In the genomic region with DNA sequence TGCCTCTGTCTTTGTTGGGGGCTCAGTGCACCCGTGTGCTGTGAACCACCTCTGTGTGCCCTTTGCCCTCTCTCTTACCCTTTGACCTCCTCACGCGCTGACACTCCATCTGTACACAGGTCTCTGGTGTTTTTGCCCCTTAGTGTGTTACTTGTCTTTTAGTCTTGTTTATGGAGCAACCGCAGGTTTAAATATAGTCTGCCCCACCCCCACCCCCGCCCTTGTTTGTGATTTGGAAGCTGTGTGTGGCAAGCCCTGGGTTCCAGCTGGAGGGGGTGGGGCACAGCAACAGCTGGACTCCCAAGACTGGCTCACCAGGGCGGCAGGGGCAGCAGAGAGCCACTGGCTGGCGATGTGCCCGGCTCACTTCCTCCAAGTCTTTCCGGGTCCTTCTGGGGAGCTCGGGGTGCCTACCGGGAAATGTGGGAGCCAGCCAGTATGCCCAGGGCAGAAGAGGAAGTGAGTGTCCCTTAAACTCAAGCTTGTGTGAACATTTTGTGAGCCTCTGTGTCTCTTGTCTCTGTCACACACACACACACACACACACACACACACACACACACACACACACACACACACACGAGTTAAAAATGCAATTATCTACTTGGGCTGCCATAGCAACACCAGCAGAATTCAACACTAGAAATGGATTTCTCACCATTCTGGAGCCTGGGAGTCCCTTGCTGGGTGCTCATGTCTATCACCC, we compare ENCODE assay signal across 9 mouse cellular contexts. TPM values are rescaled to one million over a fixed set of nuclear protein-coding genes. Genes with fewer than 3 reads are reported as not detected.
DNase-seq lines count a peak whose midpoint lies in the region; ATAC-seq and TF ChIP-seq lines count a peak whose summit lies in the region.
"Had no signal": no experiment of that assay in that cellular context is flagged by ENCODE, and none has a peak within 500 bp of the region (broad histone marks: within the 10 kb centered on the region; RNA-seq: fewer than 3 reads in every experiment).

No protein-coding gene starts in this region.

- TF ChIP-seq CTCF in olfactory bulb, adult 2 months (IDR thresholded peaks at IDR 0.05; ENCODE audit: insufficient read depth, low read depth, low read length) = peak; percentile 28; the same call in 1 of the 2 replicates

- no peak overlapping the region for H3K27ac ChIP-seq in hindbrain, embryonic 13.5 days
- peak overlapping the region; percentile 7 for H3K27ac ChIP-seq in lung, embryonic 15.5 days
- H3K27ac ChIP-seq in olfactory bulb, adult 2 months (ENCODE audit: insufficient read depth, low read depth, low read length) = peak overlapping the region; percentile 86

- peak; percentile 24 to 39 for DNase-seq in urinary bladder, adult 18-20 months (ENCODE audit: low spot score in 2 of 2)
- DNase-seq in urinary bladder, postnatal 10 days (ENCODE audit: low spot score) = no peak
- DNase-seq in frontal cortex, postnatal 36 days (ENCODE audit: low spot score in 2 of 2) = peak; percentile 33
- peak; percentile 70 to 72 for DNase-seq in layer of hippocampus, postnatal 10 days (ENCODE audit: low spot score in 2 of 2)
- peak; percentile 24 to 41 for DNase-seq in thymus, postnatal 36 days

- peaks cover 13% of the 10 kb centered on the region for H3K4me1 ChIP-seq in hindbrain, embryonic 13.5 days (replicated peaks)
- H3K4me1 ChIP-seq in lung, embryonic 15.5 days = peaks cover 14% of the 10 kb centered on the region
- peaks cover 13% of the 10 kb centered on the region for H3K4me1 ChIP-seq in olfactory bulb, adult 2 months (ENCODE audit: control insufficient read depth, insufficient read depth, low read length)

- no peak overlapping the region for H3K4me3 ChIP-seq in hindbrain, embryonic 13.5 days
- H3K4me3 ChIP-seq in lung, embryonic 15.5 days = no peak overlapping the region
- no peak overlapping the region for H3K4me3 ChIP-seq in olfactory bulb, adult 2 months (ENCODE audit: insufficient read depth, low read depth, low read length)

- WGBS in hindbrain, embryonic 13.5 days = 21% methylated on average over 8 of the region's 12 CpGs
- WGBS in lung, embryonic 15.5 days = 2% methylated on average over 12 of the region's 12 CpGs
- 4% methylated on average over 12 of the region's 12 CpGs for WGBS in olfactory bulb, adult 2 months

- no peaks in the 10 kb centered on the region for H3K36me3 ChIP-seq in hindbrain, embryonic 13.5 days
- no peaks in the 10 kb centered on the region for H3K36me3 ChIP-seq in lung, embryonic 15.5 days

- ATAC-seq in hindbrain, embryonic 13.5 days (ENCODE audit: low FRiP score) = 0 out of 2 replicates have a peak, but pooled peaks have one; percentile 10
- ATAC-seq in lung, embryonic 15.5 days (ENCODE audit: borderline replicate concordance, extremely low read depth, low FRiP score, low TSS enrichment) = peak; percentile 77
- ATAC-seq: Patski had no signal

- no peaks in the 10 kb centered on the region for H3K9me3 ChIP-seq in hindbrain, embryonic 13.5 days
- no peaks in the 10 kb centered on the region for H3K9me3 ChIP-seq in lung, embryonic 15.5 days

- H3K4me2 ChIP-seq in hindbrain, embryonic 13.5 days = 0 out of 2 replicates have a peak overlapping the region, but pooled peaks have one; percentile 15
- peak overlapping the region; percentile 29 for H3K4me2 ChIP-seq in lung, embryonic 15.5 days

- TF ChIP-seq POLR2A in olfactory bulb, adult 2 months (IDR thresholded peaks at IDR 0.05; ENCODE audit: insufficient read depth, low read depth, low read length) = no peak

- 0 out of 2 replicates have a peak overlapping the region, but pooled peaks have one; percentile 13 for H3K9ac ChIP-seq in hindbrain, embryonic 13.5 days
- H3K9ac ChIP-seq in lung, embryonic 15.5 days = no peak overlapping the region

- no peaks in the 10 kb centered on the region for H3K27me3 ChIP-seq in hindbrain, embryonic 13.5 days
- no peaks in the 10 kb centered on the region for H3K27me3 ChIP-seq in lung, embryonic 15.5 days
- H3K27me3 ChIP-seq: Patski had no signal

RNA-seq across cellular contexts. Expression of gene Trim63, which starts 7.4 kb away (rescaled TPM):
- polyA plus RNA-seq in hindbrain, embryonic 13.5 days (2015; fragmentation: Nextera tagmentation; extraction: Ambion mirVana) = 0.38 and 0.51 TPM in 2 replicates
- total RNA-seq in layer of hippocampus, postnatal 10 days (2021) = under 1 TPM; 0.25 to 0.71 TPM
- 3.3 and 4.3 TPM in 2 replicates for polyA plus RNA-seq in lung, embryonic 15.5 days (2015; fragmentation: Nextera tagmentation; extraction: Ambion mirVana)
- not detected in 2 replicates for polyA plus RNA-seq in olfactory bulb, adult 2 months (2012; ENCODE audit: insufficient read depth, insufficient read length, low replicate concordance, missing spikeins)

RNA-seq across cellular contexts. Expression of gene Pdik1l, which starts 19.8 kb away (rescaled TPM):
- 35.0 and 37.3 TPM in 2 replicates for polyA plus RNA-seq in hindbrain, embryonic 13.5 days (2015; fragmentation: Nextera tagmentation; extraction: Ambion mirVana)
- 10 to 100 TPM; 18.6 to 24.4 TPM for total RNA-seq in layer of hippocampus, postnatal 10 days (2021)
- 21.0 and 23.2 TPM in 2 replicates for polyA plus RNA-seq in lung, embryonic 15.5 days (2015; fragmentation: Nextera tagmentation; extraction: Ambion mirVana)
- not detected in 2 replicates for polyA plus RNA-seq in olfactory bulb, adult 2 months (2012; ENCODE audit: insufficient read depth, insufficient read length, low replicate concordance, missing spikeins)

RNA-seq across cellular contexts. Expression of gene Slc30a2, which starts 35.5 kb away (rescaled TPM):
- polyA plus RNA-seq in hindbrain, embryonic 13.5 days (2015; fragmentation: Nextera tagmentation; extraction: Ambion mirVana) = not detected in 2 replicates
- not detected for total RNA-seq in layer of hippocampus, postnatal 10 days (2021)
- 0.26 and 0.43 TPM in 2 replicates for polyA plus RNA-seq in lung, embryonic 15.5 days (2015; fragmentation: Nextera tagmentation; extraction: Ambion mirVana)
- not detected in 2 replicates for polyA plus RNA-seq in olfactory bulb, adult 2 months (2012; ENCODE audit: insufficient read depth, insufficient read length, low replicate concordance, missing spikeins)
- polyA plus RNA-seq: Patski had no signal

RNA-seq across cellular contexts. Expression of gene Grrp1, which starts 53.6 kb away (rescaled TPM):
- 9.3 and 14.2 TPM in 2 replicates for polyA plus RNA-seq in hindbrain, embryonic 13.5 days (2015; fragmentation: Nextera tagmentation; extraction: Ambion mirVana)
- total RNA-seq in layer of hippocampus, postnatal 10 days (2021) = 1 to 10 TPM; 2.6 to 3.5 TPM
- 11.0 and 12.5 TPM in 2 replicates for polyA plus RNA-seq in lung, embryonic 15.5 days (2015; fragmentation: Nextera tagmentation; extraction: Ambion mirVana)
- not detected in 2 replicates for polyA plus RNA-seq in olfactory bulb, adult 2 months (2012; ENCODE audit: insufficient read depth, insufficient read length, low replicate concordance, missing spikeins)
- polyA plus RNA-seq: Patski had no signal

Comparison
In these comparisons a context has a peak if more than half of its experiments do, and no peak if none do; other contexts are left out.
1. RNA of gene Pdik1l, which starts 19.8 kb away (polyA plus RNA-seq): 35.0 to 37.3 TPM in hindbrain, embryonic 13.5 days and 21.0 to 23.2 TPM in lung, embryonic 15.5 days; not detected in olfactory bulb, adult 2 months; every median in the first group is over 10 times any median in the second.